Mouse (Mus musculus): ENCODE data around the gene Gm36864. TPM values are rescaled to one million over a fixed set of nuclear protein-coding genes. Genes with fewer than 3 reads are reported as not detected.
"Not testable (repeated sequence)": the region's sequence is repeated elsewhere in the genome, so short reads cannot be mapped to it uniquely, and the experiment has no call there.

Gm36864 gene
- polyA plus RNA-seq (2015; fragmentation: Nextera tagmentation; extraction: Ambion mirVana) = not detected in 2 replicates

DNA sequence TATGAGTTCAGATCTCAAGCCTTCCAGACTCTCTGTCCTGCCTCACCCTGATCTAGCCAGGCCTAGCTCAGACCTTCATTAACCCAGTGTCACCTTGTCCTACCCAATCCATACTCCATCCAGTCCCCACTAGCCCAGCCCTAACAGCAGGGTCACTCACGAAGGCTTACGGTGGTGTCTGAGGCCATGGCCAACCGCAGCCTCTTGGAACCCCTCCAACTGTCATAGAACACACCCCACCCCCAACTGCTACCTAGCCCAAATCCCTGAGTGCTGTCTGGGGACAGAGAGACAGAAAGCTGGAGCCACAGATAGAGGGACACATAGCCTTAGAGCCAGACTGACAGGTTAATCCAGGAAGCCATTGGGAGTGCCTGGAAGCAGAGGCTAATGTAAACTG, at the start of gene Gm36864:
Gene Gm36864 (plus strand): TSS at position 269 of the 400 bp plus-strand sequence.
- no peak within 1 kb of the TSS for H3K27ac ChIP-seq (ENCODE audit: low read depth, low read length)
- H3K27me3 ChIP-seq (replicated peaks; ENCODE audit: control insufficient read depth, insufficient read depth, low read length) = no peaks in the 10 kb centered on the region
- no peak within 1 kb of the TSS for H3K9ac ChIP-seq (ENCODE audit: low read depth, low read length)
- no peak for TF ChIP-seq CTCF (IDR thresholded peaks at IDR 0.05; ENCODE audit: low read depth)
- ATAC-seq = no peak
- no peaks in the 10 kb centered on the region for H3K4me1 ChIP-seq (replicated peaks; ENCODE audit: control insufficient read depth, insufficient read depth, low read length)
- H3K4me2 ChIP-seq (replicated peaks; ENCODE audit: low read depth) = no peak within 1 kb of the TSS
- H3K4me3 ChIP-seq (ENCODE audit: low read depth, low read length) = no peak within 1 kb of the TSS
- H3K36me3 ChIP-seq (ENCODE audit: control insufficient read depth, insufficient read depth) = no peaks in the 10 kb centered on the region
- no peaks in the 10 kb centered on the region for H3K9me3 ChIP-seq (ENCODE audit: control insufficient read depth)
- 78% methylated on average over 3 of the region's 3 CpGs for WGBS

DNA sequence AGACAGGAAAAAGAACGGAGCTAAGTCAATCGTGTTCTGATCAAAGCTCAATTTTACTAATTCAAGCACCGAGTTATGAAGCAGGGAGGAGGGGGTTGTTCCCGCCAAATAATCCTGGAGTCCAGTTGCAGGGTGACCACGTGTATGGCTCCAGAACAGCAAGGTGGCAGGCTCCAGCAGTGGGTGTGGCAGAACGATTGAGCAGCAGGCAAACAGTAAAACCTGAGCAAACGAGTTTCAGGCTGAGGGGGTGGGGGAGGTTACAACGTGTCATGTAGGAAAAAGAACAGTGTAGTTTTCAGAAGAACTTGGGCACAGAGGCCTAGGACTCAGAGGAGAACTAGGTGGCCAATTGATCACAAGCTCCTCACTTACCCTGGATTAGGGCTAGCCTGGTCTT, 49.5 kb upstream of the Gm36864 start:
- not testable (repeated sequence) for H3K27me3 ChIP-seq (replicated peaks; ENCODE audit: control insufficient read depth, insufficient read depth, low read length); H3K9ac ChIP-seq (ENCODE audit: low read depth, low read length); H3K4me1 ChIP-seq (replicated peaks; ENCODE audit: control insufficient read depth, insufficient read depth, low read length); ATAC-seq; H3K9me3 ChIP-seq (ENCODE audit: control insufficient read depth); H3K4me2 ChIP-seq (replicated peaks; ENCODE audit: low read depth); H3K36me3 ChIP-seq (ENCODE audit: control insufficient read depth, insufficient read depth); H3K27ac ChIP-seq (ENCODE audit: low read depth, low read length); H3K4me3 ChIP-seq (ENCODE audit: low read depth, low read length)
- 38% methylated on average over 8 of the region's 8 CpGs for WGBS

DNA sequence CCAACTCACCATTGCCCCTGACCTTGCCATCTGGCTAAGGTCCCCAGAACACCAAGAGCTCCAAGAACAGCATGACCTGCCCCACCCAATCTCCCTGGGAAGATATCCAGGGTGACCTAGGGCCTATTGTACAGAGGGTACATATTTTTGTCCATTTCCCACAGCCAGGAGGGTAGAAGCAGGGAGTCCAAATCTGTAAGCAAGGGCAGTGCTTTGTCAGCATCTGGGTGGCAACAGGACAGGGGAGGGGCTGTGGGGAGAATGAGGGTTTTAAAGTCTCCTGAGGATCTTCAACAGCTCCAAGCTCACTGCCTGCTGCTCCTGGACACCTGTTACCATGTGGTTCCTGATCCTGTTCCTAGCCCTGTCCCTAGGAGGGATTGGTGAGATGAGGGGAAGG, 48.0 kb upstream of the Gm36864 start, which contains the start of gene Klk1b24:
Gene Klk1b24 (plus strand): TSS at position 301 of the 400 bp plus-strand sequence.
- not testable (repeated sequence) for H3K9me3 ChIP-seq (ENCODE audit: control insufficient read depth); H3K4me1 ChIP-seq (replicated peaks; ENCODE audit: control insufficient read depth, insufficient read depth, low read length); H3K9ac ChIP-seq (ENCODE audit: low read depth, low read length); H3K4me2 ChIP-seq (replicated peaks; ENCODE audit: low read depth); H3K36me3 ChIP-seq (ENCODE audit: control insufficient read depth, insufficient read depth); H3K27ac ChIP-seq (ENCODE audit: low read depth, low read length); ATAC-seq; H3K4me3 ChIP-seq (ENCODE audit: low read depth, low read length); H3K27me3 ChIP-seq (replicated peaks; ENCODE audit: control insufficient read depth, insufficient read depth, low read length)

DNA sequence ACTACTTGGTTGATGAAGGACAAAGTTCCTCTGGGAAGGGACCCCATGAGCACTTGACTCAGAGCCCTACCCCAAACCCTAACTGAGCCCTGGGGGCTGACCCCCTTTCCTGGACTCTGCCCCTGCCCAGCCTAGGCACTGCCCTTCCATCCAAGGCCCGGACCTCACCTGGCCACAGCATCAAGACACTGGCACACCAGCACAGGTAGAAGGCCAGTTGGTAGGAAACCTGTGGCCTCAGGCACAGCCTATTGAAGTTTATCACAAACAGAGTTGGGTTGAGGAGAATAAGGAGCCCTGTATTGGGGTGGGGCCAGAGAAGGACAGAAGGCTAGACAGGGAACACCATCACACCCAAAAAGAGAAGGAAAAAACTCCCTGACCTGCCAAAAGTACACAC, 42.5 kb upstream of the Gm36864 start:
- H3K4me2 ChIP-seq (replicated peaks; ENCODE audit: low read depth); H3K36me3 ChIP-seq (ENCODE audit: control insufficient read depth, insufficient read depth); H3K9ac ChIP-seq (ENCODE audit: low read depth, low read length); ATAC-seq; H3K27me3 ChIP-seq (replicated peaks; ENCODE audit: control insufficient read depth, insufficient read depth, low read length); H3K4me1 ChIP-seq (replicated peaks; ENCODE audit: control insufficient read depth, insufficient read depth, low read length); H3K4me3 ChIP-seq (ENCODE audit: low read depth, low read length); H3K27ac ChIP-seq (ENCODE audit: low read depth, low read length); H3K9me3 ChIP-seq (ENCODE audit: control insufficient read depth): not testable (repeated sequence)
- 75% methylated on average over 1 of the region's 1 CpGs for WGBS

DNA sequence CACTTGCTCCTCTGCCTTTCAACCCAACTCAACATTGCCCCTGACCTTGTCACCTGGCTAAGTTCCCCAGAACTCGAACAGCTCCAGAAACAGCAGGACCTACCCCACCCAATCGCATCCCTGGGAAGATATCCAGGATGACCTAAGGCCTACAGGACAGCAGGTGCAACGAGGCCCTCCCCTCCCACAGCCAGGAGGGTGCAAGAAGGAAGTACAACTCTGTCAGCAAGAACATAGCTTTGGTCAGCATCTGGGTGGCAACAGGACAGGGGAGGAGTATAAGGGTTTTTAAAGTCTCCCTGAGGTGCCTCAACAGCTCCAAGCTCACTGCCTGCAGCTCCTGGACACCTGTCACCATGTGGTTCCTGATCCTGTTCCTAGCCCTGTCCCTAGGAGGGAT, 38.1 kb upstream of the Gm36864 start, which contains the start of gene Klk1b3:
Gene Klk1b3 (plus strand): TSS at position 301 of the 400 bp plus-strand sequence.
- WGBS = 58% methylated on average over 3 of the region's 3 CpGs
- Histone ChIP-seq H3K4me1 (replicated peaks; ENCODE audit: control insufficient read depth, insufficient read depth, low read length) (no peaks in the 10 kb centered on the region), H3K4me3 (ENCODE audit: low read depth, low read length) (no peak within 1 kb of the TSS), H3K9me3 (ENCODE audit: control insufficient read depth) (no peaks in the 10 kb centered on the region), H3K27me3 (replicated peaks; ENCODE audit: control insufficient read depth, insufficient read depth, low read length) (no peaks in the 10 kb centered on the region), H3K9ac (ENCODE audit: low read depth, low read length) (no peak within 1 kb of the TSS), H3K4me2 (replicated peaks; ENCODE audit: low read depth) (no peak within 1 kb of the TSS), H3K36me3 (ENCODE audit: control insufficient read depth, insufficient read depth) (no peaks in the 10 kb centered on the region), H3K27ac (ENCODE audit: low read depth, low read length) (no peak within 1 kb of the TSS)
- TF ChIP-seq CTCF (IDR thresholded peaks at IDR 0.05; ENCODE audit: low read depth) = no peak
- no peak for ATAC-seq

DNA sequence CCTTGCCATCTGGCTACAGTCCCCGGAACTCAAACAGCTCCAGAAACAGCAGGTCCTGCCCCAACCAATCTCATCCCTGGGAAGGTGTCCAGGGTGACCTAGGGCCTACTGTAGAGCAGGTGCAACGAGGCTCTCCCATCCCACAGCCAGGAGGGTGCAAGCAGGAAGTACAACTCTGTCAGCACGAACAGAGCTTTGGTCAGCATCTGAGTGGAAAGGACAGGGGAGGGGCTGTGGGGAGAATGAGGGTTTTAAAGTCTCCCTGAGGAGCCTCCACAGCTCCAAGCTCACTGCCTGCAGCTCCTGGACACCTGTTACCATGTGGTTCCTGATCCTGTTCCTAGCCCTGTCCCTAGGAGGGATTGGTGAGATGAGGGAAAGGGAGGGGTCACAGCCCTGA, 28.8 kb upstream of the Gm36864 start, which contains the start of gene Klk1b4:
Gene Klk1b4 (plus strand): TSS at position 301 of the 400 bp plus-strand sequence.
- not testable (repeated sequence) for H3K4me3 ChIP-seq (ENCODE audit: low read depth, low read length); ATAC-seq; H3K9me3 ChIP-seq (ENCODE audit: control insufficient read depth); H3K9ac ChIP-seq (ENCODE audit: low read depth, low read length); H3K27ac ChIP-seq (ENCODE audit: low read depth, low read length); H3K4me1 ChIP-seq (replicated peaks; ENCODE audit: control insufficient read depth, insufficient read depth, low read length); H3K36me3 ChIP-seq (ENCODE audit: control insufficient read depth, insufficient read depth); H3K27me3 ChIP-seq (replicated peaks; ENCODE audit: control insufficient read depth, insufficient read depth, low read length); H3K4me2 ChIP-seq (replicated peaks; ENCODE audit: low read depth)
- WGBS = 31% methylated on average over 3 of the region's 3 CpGs

DNA sequence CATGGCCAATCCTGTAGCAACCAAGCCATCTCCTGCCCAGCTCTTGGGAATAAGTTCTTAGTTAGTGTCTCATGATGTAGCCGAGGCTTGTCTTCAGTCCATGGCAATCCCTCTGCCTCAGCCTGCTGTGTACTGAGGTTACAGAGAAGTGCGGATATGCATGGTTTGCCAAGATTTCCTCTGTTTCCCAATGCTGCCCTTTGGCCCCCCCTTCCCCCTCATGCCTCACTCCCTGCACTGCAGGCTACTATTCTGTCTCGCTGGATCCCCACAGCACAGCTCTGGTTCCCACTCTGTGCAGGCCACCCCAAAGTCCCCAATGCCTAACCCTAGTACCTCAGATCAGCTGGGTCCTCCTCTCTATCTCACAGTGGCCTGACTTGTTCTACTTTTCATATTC, 27.7 kb upstream of the Gm36864 start:
- no peak for ATAC-seq
- WGBS = 70% methylated on average over 3 of the region's 3 CpGs
- Histone ChIP-seq H3K9me3 (ENCODE audit: control insufficient read depth) (no peaks in the 10 kb centered on the region), H3K4me2 (replicated peaks; ENCODE audit: low read depth) (no peak overlapping the region), H3K27me3 (replicated peaks; ENCODE audit: control insufficient read depth, insufficient read depth, low read length) (no peaks in the 10 kb centered on the region), H3K27ac (ENCODE audit: low read depth, low read length) (no peak overlapping the region), H3K9ac (ENCODE audit: low read depth, low read length) (no peak overlapping the region), H3K36me3 (ENCODE audit: control insufficient read depth, insufficient read depth) (no peaks in the 10 kb centered on the region), H3K4me1 (replicated peaks; ENCODE audit: control insufficient read depth, insufficient read depth, low read length) (no peaks in the 10 kb centered on the region), H3K4me3 (ENCODE audit: low read depth, low read length) (no peak overlapping the region)
- TF ChIP-seq CTCF (IDR thresholded peaks at IDR 0.05; ENCODE audit: low read depth) = no peak

Measured in intestine, postnatal 0 days (tissue).